Mouse (Mus musculus) intestine, embryonic 16.5 days (tissue): ENCODE measurements around the gene Nme7. TPM values are rescaled to one million over a fixed set of nuclear protein-coding genes. Genes with fewer than 3 reads are reported as not detected.

Source experiments
- ATAC-seq: fragments of 200-750 bp; cut with Nextera tagmentation; 2 replicates; pipeline ENCODE4 v1.8.0; 2017; ENCODE audit warnings: moderate TSS enrichment, moderate library complexity
- H3K27ac ChIP-seq: fragments of 300-500 bp; sonication (generic); 2 replicates; pipeline ENCODE4 v1.5.1; 2014; ENCODE audit warnings: mild to moderate bottlenecking, low read length
- H3K27me3 ChIP-seq: fragments of 300-500 bp; sonication (generic); replicated peaks from 2 replicates; pipeline ENCODE4 v1.6.1; 2014; ENCODE audit warnings: low read length, control low read depth, mixed read lengths; ENCODE audit not compliant: control insufficient read depth, insufficient read depth
- H3K36me3 ChIP-seq: fragments of 300-500 bp; sonication (generic); 2 replicates; pipeline ENCODE4 v1.6.1; 2014; ENCODE audit warnings: low read length, control low read depth; ENCODE audit not compliant: control insufficient read depth, insufficient read depth
- H3K4me1 ChIP-seq: fragments of 300-500 bp; sonication (generic); 2 replicates; pipeline ENCODE4 v1.6.1; 2014; ENCODE audit warnings: low read length, control low read depth, mixed read lengths; ENCODE audit not compliant: control insufficient read depth, insufficient read depth
- H3K4me2 ChIP-seq: fragments of 300-500 bp; sonication (generic); 2 replicates; pipeline ENCODE4 v1.6.1; 2014; ENCODE audit warnings: low read depth, low read length, control low read depth
- H3K4me3 ChIP-seq: fragments of 300-500 bp; sonication (generic); 2 replicates; pipeline ENCODE4 v1.5.1; 2014; ENCODE audit warnings: mild to moderate bottlenecking, low read length
- H3K9ac ChIP-seq: fragments of 300-500 bp; sonication (generic); 2 replicates; pipeline ENCODE4 v1.6.1; 2014; ENCODE audit warnings: low read depth, low read length
- H3K9me3 ChIP-seq: fragments of 300-500 bp; sonication (generic); 2 replicates; pipeline ENCODE4 v1.6.1; 2016; ENCODE audit warnings: low read length, control low read depth; ENCODE audit not compliant: control insufficient read depth
- WGBS: fragments of 180-500 bp; shearing (Covaris S2); extraction: QIAGEN DNeasy Blood & Tissue Kit; methylation state at CpG from one replicate; pipeline ENCODE4 v1.1.7; 2014; 5-methylcytosine and 5-hydroxymethylcytosine counted together
- polyA plus RNA-seq: library from polyadenylated mRNA; unstranded; fragments of >200 nt; fragmentation: Nextera tagmentation; extraction: Ambion mirVana; gene quantifications from 2 replicates; pipeline ENCODE4 v1.2.1, GENCODE M21; 2015

Nme7 gene
- polyA plus RNA-seq, 1 experiment from 2014 or later = 30.8 TPM

DNA sequence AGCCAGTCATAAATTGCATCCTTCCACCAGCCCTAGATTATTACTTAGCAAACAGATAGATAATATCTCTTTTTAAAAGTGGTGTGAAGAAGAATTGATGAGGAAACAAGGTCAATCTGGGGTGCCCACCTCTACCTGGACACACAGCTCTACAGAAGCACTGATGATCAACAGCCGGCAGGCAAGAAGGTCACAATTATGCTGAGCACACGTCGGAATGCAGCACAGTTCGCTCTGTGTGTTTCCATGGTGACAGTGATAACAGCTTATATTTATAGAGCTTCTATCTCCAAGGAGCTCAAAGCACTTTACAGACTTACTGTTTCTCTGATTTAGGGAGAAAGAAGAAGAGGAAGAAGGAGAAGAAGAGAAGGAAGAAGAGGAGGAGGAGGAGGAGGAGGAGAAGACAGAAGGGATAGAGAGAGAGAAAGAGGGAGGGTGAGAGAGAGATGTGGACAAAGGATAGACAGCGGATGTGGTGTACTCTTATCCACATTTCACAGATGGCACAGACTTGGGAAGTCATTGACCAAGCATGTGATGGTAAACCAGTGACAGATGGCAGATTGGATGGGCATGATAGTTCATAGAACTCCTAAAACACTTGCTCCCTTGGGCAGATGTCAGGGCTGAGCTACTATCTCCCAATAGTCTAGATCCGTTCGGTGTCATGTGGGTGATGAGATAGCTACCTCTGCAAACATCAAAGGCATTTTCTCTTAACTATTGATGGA, 171.0 kb downstream of the Nme7 start:
- Histone ChIP-seq H3K9ac (no peak overlapping the region), H3K27me3 (no peaks in the 10 kb centered on the region), H3K27ac (peak overlapping the region; percentile 20; the same call in 1 of the 2 replicates), H3K4me3 (no peak overlapping the region), H3K9me3 (no peaks in the 10 kb centered on the region), H3K4me2 (no peak overlapping the region), H3K36me3 (no peaks in the 10 kb centered on the region), H3K4me1 (peaks cover 5% of the 10 kb centered on the region; the same call in 1 of the 2 replicates)
- ATAC-seq = peak; percentile 58
- 40% methylated on average over 7 of the region's 7 CpGs for WGBS

DNA sequence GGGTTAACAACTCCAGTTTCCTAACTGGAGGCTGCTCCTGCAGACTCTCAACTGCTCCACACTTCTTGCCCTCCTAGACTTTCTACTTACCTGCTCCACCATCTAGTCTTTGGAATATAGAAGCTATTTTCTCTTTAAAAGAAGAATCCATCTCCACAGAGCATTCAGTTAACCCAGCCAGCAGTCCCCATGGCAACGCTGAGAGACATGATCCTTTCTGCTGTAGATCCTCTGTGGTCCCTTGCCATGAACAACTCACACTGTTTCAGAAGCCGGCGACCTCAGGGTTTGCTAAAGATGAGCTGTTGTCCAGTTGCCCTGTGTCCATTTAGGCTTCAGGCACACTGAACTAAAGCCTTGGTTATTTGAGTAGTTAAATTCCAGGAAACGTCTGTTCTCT, 172.0 kb downstream of the Nme7 start:
- WGBS = 80% methylated on average over 4 of the region's 4 CpGs
- H3K9ac ChIP-seq = no peak overlapping the region

DNA sequence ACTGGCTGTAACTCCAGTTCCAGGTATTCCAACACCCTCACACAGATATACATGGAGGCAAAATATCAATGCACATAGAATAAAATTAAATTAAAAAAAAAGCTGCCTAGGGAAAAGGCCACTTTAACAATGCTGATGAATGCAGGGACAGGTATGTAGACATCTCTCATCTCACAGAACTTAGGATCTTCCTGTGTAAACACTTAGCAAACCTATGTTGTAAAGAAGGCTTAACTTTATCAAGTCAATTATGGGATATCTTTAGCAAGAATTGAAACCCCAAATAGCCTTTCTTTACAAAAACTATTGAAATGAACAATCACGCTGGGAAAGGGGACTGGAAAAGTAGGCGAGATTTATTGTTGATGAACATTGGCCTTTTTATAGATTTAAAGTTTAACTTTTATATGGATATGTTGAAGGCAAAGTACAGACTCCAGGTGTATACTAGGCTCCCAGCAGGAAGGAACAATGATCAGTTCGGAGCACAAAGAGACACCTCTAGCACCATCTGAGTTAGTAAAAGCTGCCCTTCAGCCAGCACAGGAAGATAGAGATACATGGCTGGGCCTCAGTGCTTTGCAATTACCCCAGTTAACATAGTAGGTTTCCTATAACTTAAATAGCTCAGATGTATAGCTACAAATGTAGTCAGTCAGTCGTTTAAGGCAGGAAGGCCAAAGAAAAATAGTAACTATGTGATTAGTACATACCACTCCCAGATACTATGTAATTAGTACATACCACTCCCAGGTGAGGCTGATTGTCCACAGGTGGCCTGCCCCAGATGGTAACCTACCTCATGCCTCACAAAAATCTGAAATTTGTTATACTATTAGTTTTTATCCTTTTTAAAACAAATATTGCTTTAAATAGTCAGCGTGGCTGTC, 177.1 kb downstream of the Nme7 start:
- 60% methylated on average over 5 of the region's 5 CpGs for WGBS

More for the DNA sequence above, 172.0 kb downstream of the Nme7 start:
- Histone ChIP-seq H3K4me3 (no peak overlapping the region), H3K9me3 (no peaks in the 10 kb centered on the region), H3K27ac (no peak overlapping the region), H3K36me3 (no peaks in the 10 kb centered on the region), H3K27me3 (no peaks in the 10 kb centered on the region), H3K4me2 (no peak overlapping the region), H3K4me1 (peaks cover 5% of the 10 kb centered on the region; the same call in 1 of the 2 replicates)
- ATAC-seq = no peak

DNA sequence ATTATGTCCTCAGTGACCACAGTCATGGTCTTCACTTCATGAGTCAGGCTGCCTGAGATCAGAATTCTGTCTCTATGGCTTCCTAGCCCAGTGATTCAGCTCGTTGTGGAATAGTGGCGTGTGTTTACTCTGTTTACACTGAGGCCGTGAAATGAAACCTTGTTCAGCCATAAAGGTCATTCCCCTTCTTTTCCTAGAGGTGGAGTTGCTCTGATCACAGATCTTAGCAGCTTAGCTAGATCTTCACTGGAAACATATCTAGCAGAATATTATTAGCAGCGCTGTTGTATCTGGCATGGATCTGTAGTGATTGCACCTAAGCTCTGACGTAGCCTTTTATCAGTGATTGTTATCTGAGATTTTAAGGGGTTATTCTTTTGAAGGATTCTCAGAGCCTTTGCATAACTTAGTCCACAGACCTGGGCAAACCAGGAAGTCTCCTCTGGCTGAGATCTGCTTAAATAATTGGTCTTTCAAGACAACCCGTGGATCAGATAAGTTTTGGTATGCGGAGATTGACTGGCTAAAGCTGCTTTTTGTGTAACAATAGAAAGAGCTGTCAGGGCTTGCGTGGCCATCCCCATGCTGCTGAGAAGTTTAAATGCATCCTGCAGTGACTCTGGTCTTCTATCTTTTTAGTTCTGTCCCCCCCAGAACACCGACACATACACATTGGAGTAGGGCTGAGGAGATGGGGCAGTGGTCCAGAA, 177.9 kb downstream of the Nme7 start:
- H3K36me3 ChIP-seq = no peaks in the 10 kb centered on the region
- peak overlapping the region; percentile 17; the same call in 1 of the 2 replicates for H3K4me2 ChIP-seq
- H3K4me3 ChIP-seq = no peak overlapping the region
- H3K9me3 ChIP-seq = no peaks in the 10 kb centered on the region
- peak overlapping the region; percentile 88 for H3K27ac ChIP-seq
- H3K27me3 ChIP-seq = no peaks in the 10 kb centered on the region
- H3K4me1 ChIP-seq = 0 out of 2 replicates have a peak, but pooled peaks cover 4% of the 10 kb centered on the region
- peak; percentile 78 for ATAC-seq
- 43% methylated on average over 9 of the region's 9 CpGs for WGBS
- peak overlapping the region; percentile 14; the same call in 1 of the 2 replicates for H3K9ac ChIP-seq

More for the DNA sequence above, 177.1 kb downstream of the Nme7 start:
- H3K27me3 ChIP-seq = no peaks in the 10 kb centered on the region
- no peaks in the 10 kb centered on the region for H3K9me3 ChIP-seq
- peak overlapping the region; percentile 17; the same call in 1 of the 2 replicates for H3K4me2 ChIP-seq
- H3K9ac ChIP-seq = peak overlapping the region; percentile 14; the same call in 1 of the 2 replicates
- H3K27ac ChIP-seq = peak overlapping the region; percentile 88
- peak; percentile 94 for ATAC-seq
- H3K4me1 ChIP-seq = 0 out of 2 replicates have a peak, but pooled peaks cover 4% of the 10 kb centered on the region
- no peak overlapping the region for H3K4me3 ChIP-seq
- H3K36me3 ChIP-seq = no peaks in the 10 kb centered on the region

DNA sequence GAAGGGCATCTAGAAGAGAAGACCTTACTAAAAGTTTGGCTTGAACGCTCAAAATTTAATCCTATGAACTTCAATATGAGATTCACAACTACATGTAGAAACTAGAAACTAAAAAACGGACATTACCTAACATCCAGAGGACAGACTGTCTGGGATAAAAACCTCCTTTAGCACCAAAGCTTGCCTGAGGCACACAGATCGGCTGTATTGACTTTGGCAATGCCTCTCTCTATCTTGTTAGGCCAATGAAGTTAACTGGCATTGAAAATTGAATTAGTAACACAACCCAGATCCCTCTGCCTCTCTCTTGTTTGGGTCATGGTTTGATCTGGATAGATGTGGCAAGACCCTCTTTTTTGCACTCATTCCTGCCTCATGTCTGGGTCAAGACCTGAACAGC, 178.9 kb downstream of the Nme7 start:
- no peak overlapping the region for H3K27ac ChIP-seq
- 0 out of 2 replicates have a peak, but pooled peaks cover 4% of the 10 kb centered on the region for H3K4me1 ChIP-seq
- no peak overlapping the region for H3K4me3 ChIP-seq
- H3K9me3 ChIP-seq = no peaks in the 10 kb centered on the region
- H3K36me3 ChIP-seq = no peaks in the 10 kb centered on the region
- WGBS = 81% methylated on average over 3 of the region's 3 CpGs
- ATAC-seq = no peak
- H3K4me2 ChIP-seq = no peak overlapping the region
- no peak overlapping the region for H3K9ac ChIP-seq
- H3K27me3 ChIP-seq = no peaks in the 10 kb centered on the region

DNA sequence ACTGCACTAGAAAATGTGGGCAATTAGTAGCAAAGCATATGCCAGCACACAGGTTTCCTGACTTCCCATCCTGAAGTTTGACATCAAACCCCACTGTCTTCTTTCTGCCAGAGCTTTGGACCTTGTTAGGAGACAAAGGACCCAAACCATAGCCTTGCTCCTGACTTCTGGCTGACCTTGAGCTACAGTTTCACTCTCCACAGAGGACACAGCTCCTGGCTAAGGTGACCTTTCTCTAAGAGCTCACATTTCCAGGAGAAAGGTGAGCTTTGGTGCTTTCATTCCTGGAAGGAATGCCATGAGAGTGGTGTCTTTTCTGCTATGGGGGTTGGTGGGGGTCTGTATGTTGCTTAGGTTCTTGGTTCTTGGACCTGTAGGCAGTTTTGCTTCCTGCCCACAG, 179.8 kb downstream of the Nme7 start:
- H3K36me3 ChIP-seq = no peaks in the 10 kb centered on the region
- H3K4me1 ChIP-seq = 0 out of 2 replicates have a peak, but pooled peaks cover 4% of the 10 kb centered on the region
- no peak overlapping the region for H3K9ac ChIP-seq
- no peaks in the 10 kb centered on the region for H3K27me3 ChIP-seq
- no peak overlapping the region for H3K4me3 ChIP-seq
- H3K9me3 ChIP-seq = no peaks in the 10 kb centered on the region
- ATAC-seq = no peak
- H3K4me2 ChIP-seq = no peak overlapping the region
- H3K27ac ChIP-seq = no peak overlapping the region

Other genes with a start within 250 kb of the Nme7 start
- gene Sell, start 242.1 kb upstream of the Nme7 start, polyA plus RNA-seq = 0.93 and 1.2 TPM in 2 replicates
- gene Selp, start 188.9 kb upstream of the Nme7 start, polyA plus RNA-seq = 0.10 and 0.13 TPM in 2 replicates
- 0.32 and 0.36 TPM in 2 replicates for gene F5, start 152.3 kb upstream of the Nme7 start, polyA plus RNA-seq
- 10.9 and 11.3 TPM in 2 replicates for gene Slc19a2, start 55.1 kb upstream of the Nme7 start, polyA plus RNA-seq
- 8.1 and 8.6 TPM in 2 replicates for gene Ccdc181, start 28.5 kb upstream of the Nme7 start, polyA plus RNA-seq
- gene Blzf1, start 3.4 kb downstream of the Nme7 start, polyA plus RNA-seq = 24.9 and 26.8 TPM in 2 replicates
- 184 and 199 TPM in 2 replicates for gene Atp1b1, start 154.2 kb downstream of the Nme7 start, polyA plus RNA-seq